Mouse (Mus musculus): Measurements from ENCODE around the gene Zfp286. TPM values are rescaled to one million over a fixed set of nuclear protein-coding genes. Genes with fewer than 3 reads are reported as not detected.

Gene Zfp286
- total and polyA plus RNA-seq, 3 experiments = not detected

- no peaks in the 10 kb centered on the region for H3K9me3 ChIP-seq (replicated peaks; ENCODE audit: insufficient read depth, low read length)
- no peaks in the 10 kb centered on the region for H3K79me2 ChIP-seq (ENCODE audit: control insufficient read depth, insufficient read depth, low read length, poor library complexity)
- no peak overlapping the region for H3K4me3 ChIP-seq (ENCODE audit: control insufficient read depth in 1 of 2, insufficient read depth in 1 of 2, low read depth in 2 of 2, low read length in 2 of 2)
- no peak overlapping the region for H3K9ac ChIP-seq (ENCODE audit: control insufficient read depth, low read depth, low read length, poor library complexity, severe bottlenecking)
- peaks cover 4 to 14% of the 10 kb centered on the region in 2 experiments for H3K27me3 ChIP-seq (ENCODE audit: control insufficient read depth in 1 of 2, insufficient read depth in 2 of 2, low read length in 2 of 2)
- H3K36me3 ChIP-seq (ENCODE audit: control insufficient read depth in 1 of 2, insufficient read depth in 2 of 2, low read length in 2 of 2) = no peaks in the 10 kb centered on the region
- no peak overlapping the region for H3K27ac ChIP-seq (ENCODE audit: control insufficient read depth, low read depth, low read length)
- TF ChIP-seq GABPA (IDR thresholded peaks at IDR 0.05; ENCODE audit: low read depth, low read length) (no peak), USF1 (IDR thresholded peaks at IDR 0.05; ENCODE audit: low read depth, low read length) (no peak), MYB (IDR thresholded peaks at IDR 0.05; ENCODE audit: low read depth, low read length) (no peak), UBTF (IDR thresholded peaks at IDR 0.05; ENCODE audit: borderline replicate concordance, insufficient read depth, low read depth, low read length) (no peak), EP300 (IDR thresholded peaks at IDR 0.05; ENCODE audit: low read depth in 1 of 2, low read length in 2 of 2) (no peak), TCF12 (IDR thresholded peaks at IDR 0.05; ENCODE audit: low read depth, low read length) (no peak), POLR2A (IDR thresholded peaks at IDR 0.05; ENCODE audit: control insufficient read depth in 1 of 2, insufficient read depth in 1 of 2, low read depth in 1 of 2, low read length in 2 of 2, poor library complexity in 1 of 2) (no peak), ELF1 (IDR thresholded peaks at IDR 0.05; ENCODE audit: low read depth, low read length) (no peak), E2F4 (IDR thresholded peaks at IDR 0.05; ENCODE audit: borderline replicate concordance, low read depth, low read length) (no peak)
- H3K4me1 ChIP-seq (ENCODE audit: control insufficient read depth in 1 of 2, insufficient read depth in 2 of 2, low read length in 2 of 2) = no peaks in the 10 kb centered on the region
- DNase-seq (ENCODE audit: low read depth, low spot score) = no peak
These were observed 81.0 kb downstream of the Zfp286 start for GRCm38 (mm10) chr11:62708252-62708651.

GRCm38 (mm10) chr11:62706141-62706540 is 83.1 kb downstream of the Zfp286 start:
- H3K9ac ChIP-seq (ENCODE audit: control insufficient read depth, low read depth, low read length, poor library complexity, severe bottlenecking) = no peak overlapping the region
- no peak overlapping the region for H3K27ac ChIP-seq (ENCODE audit: control insufficient read depth, low read depth, low read length)
- no peaks in the 10 kb centered on the region for H3K36me3 ChIP-seq (ENCODE audit: control insufficient read depth in 1 of 2, insufficient read depth in 2 of 2, low read length in 2 of 2)
- TF ChIP-seq CTCF (IDR thresholded peaks at IDR 0.05 in 2 of 3, conservative IDR thresholded peaks at IDR 0.05 in 1 of 3; ENCODE audit: control insufficient read depth in 1 of 3, insufficient read depth in 1 of 3, low read depth in 2 of 3, low read length in 3 of 3, poor library complexity in 1 of 3, severe bottlenecking in 1 of 3) (no peak), MXI1 (IDR thresholded peaks at IDR 0.05; ENCODE audit: low read depth, low read length) (no peak), HCFC1 (IDR thresholded peaks at IDR 0.05; ENCODE audit: low read depth, low read length) (no peak)
- DNase-seq (ENCODE audit: low read depth, low spot score) = no peak
- peaks cover 8 to 13% of the 10 kb centered on the region in 2 experiments for H3K27me3 ChIP-seq (ENCODE audit: control insufficient read depth in 1 of 2, insufficient read depth in 2 of 2, low read length in 2 of 2)
- no peaks in the 10 kb centered on the region for H3K79me2 ChIP-seq (ENCODE audit: control insufficient read depth, insufficient read depth, low read length, poor library complexity)
- no peak overlapping the region for H3K4me3 ChIP-seq (ENCODE audit: control insufficient read depth in 1 of 2, insufficient read depth in 1 of 2, low read depth in 2 of 2, low read length in 2 of 2)
- H3K4me1 ChIP-seq (ENCODE audit: control insufficient read depth in 1 of 2, insufficient read depth in 2 of 2, low read length in 2 of 2) = no peaks in the 10 kb centered on the region
- no peaks in the 10 kb centered on the region for H3K9me3 ChIP-seq (replicated peaks; ENCODE audit: insufficient read depth, low read length)

Other genes starting within 250 kb of the Zfp286 start
- 1,877 and 1,965 TPM in 2 replicates for gene Ubb, start 238.3 kb downstream of the Zfp286 start, total RNA-seq (2012; rRNA removed)
- gene Ubb, start 238.3 kb downstream of the Zfp286 start, polyA plus RNA-seq (2012; ENCODE audit: insufficient read depth in 1 of 2, insufficient read length in 2 of 2, low read depth in 1 of 2, low replicate concordance in 2 of 2, missing spikeins in 1 of 2) = 1,000 to 10,000 TPM in 1 of 2 experiments, not detected in 1; 1,800 TPM
- 30.4 and 32.0 TPM in 2 replicates for gene Trpv2, start 215.0 kb downstream of the Zfp286 start, total RNA-seq (2012; rRNA removed)
- gene Trpv2, start 215.0 kb downstream of the Zfp286 start, polyA plus RNA-seq (2012; ENCODE audit: insufficient read depth in 1 of 2, insufficient read length in 2 of 2, low read depth in 1 of 2, low replicate concordance in 2 of 2, missing spikeins in 1 of 2) = 10 to 100 TPM in 1 of 2 experiments, not detected in 1; 30.0 TPM
- 6.0 and 7.0 TPM in 2 replicates for gene Lrrc75a, start 140.9 kb downstream of the Zfp286 start, total RNA-seq (2012; rRNA removed)
- gene Lrrc75a, start 140.9 kb downstream of the Zfp286 start, polyA plus RNA-seq (2012; ENCODE audit: insufficient read depth in 1 of 2, insufficient read length in 2 of 2, low read depth in 1 of 2, low replicate concordance in 2 of 2, missing spikeins in 1 of 2) = 1 to 10 TPM in 1 of 2 experiments, not detected in 1; 8.9 TPM
- 21.8 and 24.1 TPM in 2 replicates for gene Mmgt2, start 140.8 kb downstream of the Zfp286 start, total RNA-seq (2012; rRNA removed)
- 10 to 100 TPM in 1 of 2 experiments, not detected in 1; 51.9 TPM for gene Mmgt2, start 140.8 kb downstream of the Zfp286 start, polyA plus RNA-seq (2012; ENCODE audit: insufficient read depth in 1 of 2, insufficient read length in 2 of 2, low read depth in 1 of 2, low replicate concordance in 2 of 2, missing spikeins in 1 of 2)
- gene Zfp287, start 57.6 kb downstream of the Zfp286 start, total RNA-seq (2012; rRNA removed) = not detected in 2 replicates
- gene Zfp287, start 57.6 kb downstream of the Zfp286 start, polyA plus RNA-seq (2012; ENCODE audit: insufficient read depth in 1 of 2, insufficient read length in 2 of 2, low read depth in 1 of 2, low replicate concordance in 2 of 2, missing spikeins in 1 of 2) = not detected
- not detected in 2 replicates for gene Gm10428, start 36.4 kb downstream of the Zfp286 start, total RNA-seq (2012; rRNA removed)
- not detected for gene Gm10428, start 36.4 kb downstream of the Zfp286 start, polyA plus RNA-seq (2012; ENCODE audit: insufficient read depth in 1 of 2, insufficient read length in 2 of 2, low read depth in 1 of 2, low replicate concordance in 2 of 2, missing spikeins in 1 of 2)
- gene Trim16, start 30.8 kb upstream of the Zfp286 start, total RNA-seq (2012; rRNA removed) = 3.1 and 5.9 TPM in 2 replicates
- 1 to 10 TPM in 1 of 2 experiments, not detected in 1; 5.5 TPM for gene Trim16, start 30.8 kb upstream of the Zfp286 start, polyA plus RNA-seq (2012; ENCODE audit: insufficient read depth in 1 of 2, insufficient read length in 2 of 2, low read depth in 1 of 2, low replicate concordance in 2 of 2, missing spikeins in 1 of 2)
- not detected in 2 replicates for gene Fbxw10, start 57.6 kb upstream of the Zfp286 start, total RNA-seq (2012; rRNA removed)
- not detected for gene Fbxw10, start 57.6 kb upstream of the Zfp286 start, polyA plus RNA-seq (2012; ENCODE audit: insufficient read depth in 1 of 2, insufficient read length in 2 of 2, low read depth in 1 of 2, low replicate concordance in 2 of 2, missing spikeins in 1 of 2)
- 32.1 and 40.0 TPM in 2 replicates for gene Tvp23b, start 90.0 kb upstream of the Zfp286 start, total RNA-seq (2012; rRNA removed)
- 10 to 100 TPM in 1 of 2 experiments, not detected in 1; 24.3 TPM for gene Tvp23b, start 90.0 kb upstream of the Zfp286 start, polyA plus RNA-seq (2012; ENCODE audit: insufficient read depth in 1 of 2, insufficient read length in 2 of 2, low read depth in 1 of 2, low replicate concordance in 2 of 2, missing spikeins in 1 of 2)
- not detected in 2 replicates for gene Cdrt4, start 161.7 kb upstream of the Zfp286 start, total RNA-seq (2012; rRNA removed)
- gene Cdrt4, start 161.7 kb upstream of the Zfp286 start, polyA plus RNA-seq (2012; ENCODE audit: insufficient read depth in 1 of 2, insufficient read length in 2 of 2, low read depth in 1 of 2, low replicate concordance in 2 of 2, missing spikeins in 1 of 2) = not detected